Mouse (Mus musculus) layer of hippocampus, adult 18-20 months (tissue): ENCODE data around the gene Ppm1d. TPM values are rescaled to one million over a fixed set of nuclear protein-coding genes. Genes with fewer than 3 reads are reported as not detected.

ENCODE experiments used
- DNase-seq, 2 experiments: peaks; one replicate each; pipeline ENCODE4 v3.0.0; 2022; ENCODE audit warnings: low spot score in 2 of 2
- total RNA-seq, 2 experiments: library from RNA; stranded (reverse); gene quantifications; 2 replicates each; pipeline ENCODE4 v1.2.3; 2021

Ppm1d gene
- total RNA-seq, 2 experiments from 2014 or later, result 16.2 to 17.0 TPM

DNA sequence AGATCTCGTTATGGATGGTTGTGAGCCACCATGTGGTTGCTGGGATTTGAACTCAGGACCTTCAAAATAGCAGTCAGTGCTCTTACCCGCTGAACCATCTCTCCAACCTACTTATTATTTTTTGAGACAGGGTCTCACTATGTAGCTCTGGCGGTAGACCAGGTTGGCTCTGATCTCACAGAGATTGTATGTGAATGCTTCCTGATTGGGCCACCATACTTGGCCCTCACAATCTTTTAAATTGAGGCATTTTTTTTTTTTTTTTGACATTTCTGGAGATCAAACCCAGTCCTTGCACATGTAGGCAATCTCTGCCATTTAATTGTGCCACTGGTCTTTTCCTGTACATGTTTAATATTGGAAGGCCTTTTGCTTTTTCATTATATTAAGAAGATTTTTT lies 17.7 kb downstream of the Ppm1d start:
- no peak for DNase-seq

DNA sequence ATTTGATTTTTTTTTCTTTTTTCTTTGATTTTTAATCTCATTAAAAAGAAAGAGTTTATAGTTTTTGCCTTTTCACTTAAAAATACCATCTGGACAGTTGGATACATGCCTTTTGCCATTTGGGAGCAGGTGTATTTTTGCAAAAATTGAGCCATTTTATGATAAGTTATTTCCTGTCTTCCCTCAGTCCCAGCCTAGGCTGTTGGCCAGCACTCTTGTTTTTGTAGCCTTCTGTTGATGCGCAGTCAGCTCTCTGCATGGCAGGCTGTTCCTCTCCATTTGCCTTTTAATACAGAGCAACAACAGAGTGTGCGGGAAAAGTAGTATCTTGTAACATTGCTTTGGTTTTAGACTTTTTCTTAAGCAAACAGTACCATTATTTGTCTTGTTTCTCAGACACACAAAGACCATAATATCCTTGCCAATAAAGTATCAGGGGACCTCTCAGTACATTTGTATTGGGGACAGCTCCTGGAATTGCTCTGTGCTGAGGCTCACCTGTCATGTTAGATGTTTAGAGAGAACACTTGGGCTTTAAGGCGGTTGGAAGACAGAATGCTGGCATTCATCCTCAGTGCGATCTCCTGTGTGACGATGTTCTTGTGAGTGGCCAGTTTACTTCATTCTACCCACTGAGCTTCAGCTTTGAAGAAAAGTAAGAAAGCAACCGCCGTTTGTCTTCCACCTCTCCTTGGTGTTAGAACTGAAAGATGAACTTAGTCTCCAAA lies 18.3 kb downstream of the Ppm1d start:
- peak; percentile 79 to 88 for DNase-seq

DNA sequence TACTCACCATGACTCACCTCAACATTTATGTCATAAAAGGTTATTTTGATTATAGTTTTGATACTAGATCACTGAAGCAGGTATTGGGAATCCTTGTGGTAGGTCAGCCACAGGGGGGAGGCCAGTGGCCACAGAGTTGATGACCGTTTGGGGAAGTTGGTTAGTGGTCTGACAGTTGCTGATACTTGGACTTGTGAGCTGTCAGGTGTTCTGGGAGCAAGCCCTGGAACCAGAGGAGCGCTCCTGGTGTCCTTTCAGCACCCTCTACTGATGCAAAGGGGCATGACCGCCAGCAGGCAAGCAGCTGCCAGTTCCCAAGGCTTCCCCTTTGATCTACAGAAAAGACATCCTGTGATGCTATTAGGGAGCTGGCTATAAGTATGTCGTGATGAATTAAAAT lies 23.7 kb downstream of the Ppm1d start:
- DNase-seq, result peak in 1 of 2 experiments; percentile 21

DNA sequence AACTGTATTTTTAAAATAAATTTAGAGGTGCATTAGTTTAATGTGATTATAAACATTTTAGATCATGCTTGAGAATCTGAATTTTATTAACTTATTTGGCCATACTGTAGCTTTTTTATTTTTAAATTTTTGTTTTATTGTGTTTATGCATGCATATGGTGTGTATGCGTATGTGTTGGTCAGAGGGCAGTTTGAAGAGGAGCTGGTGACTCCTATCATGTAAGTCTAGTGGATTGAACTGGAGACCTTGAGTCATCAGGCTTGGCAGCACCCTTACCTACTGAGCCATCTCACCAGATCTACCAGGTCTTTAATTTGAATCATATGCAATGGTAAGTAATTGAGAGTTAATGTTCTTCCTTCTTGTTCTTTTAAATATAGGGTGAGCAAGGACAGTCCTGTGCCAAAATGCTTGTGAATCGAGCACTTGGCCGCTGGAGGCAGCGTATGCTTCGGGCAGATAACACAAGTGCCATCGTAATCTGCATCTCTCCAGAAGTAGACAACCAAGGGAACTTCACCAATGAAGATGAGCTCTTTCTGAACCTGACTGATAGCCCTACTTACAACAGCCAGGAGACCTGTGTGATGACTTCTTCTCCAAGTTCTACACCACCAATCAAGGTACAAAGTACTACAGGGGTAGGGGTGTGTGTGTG lies 28.3 kb downstream of the Ppm1d start:
- DNase-seq, result no peak

DNA sequence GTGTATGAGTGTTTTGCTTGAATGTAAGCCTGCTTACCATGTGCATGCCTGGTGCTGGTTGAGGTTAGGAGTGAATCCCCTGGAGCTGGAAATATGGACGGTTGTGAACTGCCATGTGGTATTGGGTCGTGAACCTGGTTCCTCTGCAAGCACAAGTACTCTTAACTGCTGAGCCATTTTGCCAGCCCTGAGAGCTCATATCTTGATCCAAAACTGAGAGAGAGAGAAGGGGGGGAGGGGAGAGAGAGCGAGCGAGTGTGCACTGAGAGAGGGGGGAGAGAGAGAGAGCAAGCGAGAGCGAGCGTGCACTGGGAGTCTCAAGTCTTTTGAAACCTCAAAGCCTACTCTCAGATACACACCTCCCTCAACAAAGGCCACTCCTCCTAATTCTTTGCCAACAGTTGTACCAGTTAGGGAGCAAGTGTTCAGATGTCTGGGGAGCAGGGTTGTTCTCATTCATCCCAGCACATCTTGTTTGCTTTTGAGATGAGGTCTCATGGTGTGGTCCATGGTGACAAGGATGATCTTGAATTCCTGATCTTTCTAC lies 29.1 kb downstream of the Ppm1d start:
- DNase-seq, result no peak

DNA sequence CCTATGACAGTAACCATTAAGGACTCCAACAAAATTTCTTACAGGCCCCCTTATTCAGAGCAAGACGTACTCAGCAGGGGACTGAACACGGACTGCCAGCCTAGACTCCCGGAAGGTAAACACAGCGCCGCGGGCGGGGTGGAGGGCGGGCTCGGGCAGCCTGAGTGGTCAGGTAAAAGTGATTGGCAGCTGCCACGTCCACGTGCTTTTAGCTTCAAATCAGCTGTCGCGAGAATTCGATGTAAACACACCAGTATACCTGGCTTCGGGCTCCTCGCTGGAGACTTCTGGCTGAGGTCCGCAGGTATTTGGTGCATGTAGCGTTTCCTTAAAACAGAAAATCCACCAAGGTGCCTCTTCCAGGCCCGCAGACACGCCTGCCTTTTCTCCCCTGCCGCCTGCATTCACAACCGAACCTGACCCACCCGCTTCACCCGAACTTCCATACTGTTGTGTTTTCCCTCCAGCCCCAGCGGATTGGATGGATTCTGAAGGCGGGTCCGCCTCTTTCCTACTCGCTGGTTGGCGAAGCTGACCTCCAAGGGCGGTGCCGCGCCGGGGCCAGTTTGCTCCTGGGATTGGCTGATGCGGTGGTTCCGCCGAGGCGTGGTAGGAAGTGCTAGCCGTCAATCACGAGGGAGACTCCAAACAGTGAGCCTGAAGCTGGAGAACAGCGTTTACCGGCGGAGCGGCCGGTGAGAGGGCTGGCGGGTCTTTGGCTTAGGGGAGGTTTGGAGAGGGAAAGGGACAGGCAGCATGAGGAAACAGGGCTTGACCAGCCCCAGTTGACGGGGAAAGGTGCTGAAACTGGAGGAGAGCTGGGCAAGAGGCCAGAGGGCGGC lies 41.7 kb downstream of the Ppm1d start, which contains the start of gene Bcas3:
Gene Bcas3, plus strand, starts transcription at position 629 of the 842 bp plus-strand sequence.
- peak; percentile 99 for DNase-seq

DNA sequence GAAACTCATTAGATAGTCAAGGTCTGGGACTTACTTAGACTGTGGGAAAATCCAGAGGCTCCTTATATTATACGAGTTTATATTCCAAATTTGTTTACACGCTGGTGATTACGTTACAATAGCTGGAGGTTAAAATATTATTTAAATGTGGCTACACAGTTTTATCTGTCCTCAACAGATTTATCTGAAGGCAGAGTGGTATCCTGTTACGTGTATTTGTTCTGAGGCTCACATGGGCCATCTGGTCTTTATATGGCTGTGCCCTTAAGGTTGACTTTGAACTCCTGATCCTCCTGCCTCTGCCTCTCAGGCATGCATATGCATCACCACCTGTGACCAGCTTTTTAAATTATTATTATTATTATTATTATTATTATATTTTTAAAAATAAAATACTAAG lies 42.8 kb downstream of the Ppm1d start:
- no peak for DNase-seq

DNA sequence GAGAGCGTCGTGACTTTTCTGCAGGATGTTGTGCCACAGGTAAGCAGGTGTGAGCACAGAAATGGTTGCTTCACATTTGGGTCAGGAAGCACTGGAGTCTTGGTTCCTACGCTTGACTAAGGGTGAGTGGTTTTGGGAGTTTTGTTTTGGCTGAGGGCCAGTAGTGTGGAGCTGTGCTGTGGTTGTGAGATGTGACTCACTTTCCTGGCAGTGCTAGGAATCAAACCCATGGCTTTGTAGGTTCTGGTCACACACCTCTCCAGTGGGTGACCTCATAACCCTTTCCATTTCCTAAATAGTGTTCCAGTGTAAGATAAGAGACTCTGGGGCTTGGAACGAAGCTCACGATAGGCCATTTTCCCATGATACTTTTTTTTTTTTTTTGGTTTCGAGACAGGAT lies 48.6 kb downstream of the Ppm1d start:
- DNase-seq, result no peak

DNA sequence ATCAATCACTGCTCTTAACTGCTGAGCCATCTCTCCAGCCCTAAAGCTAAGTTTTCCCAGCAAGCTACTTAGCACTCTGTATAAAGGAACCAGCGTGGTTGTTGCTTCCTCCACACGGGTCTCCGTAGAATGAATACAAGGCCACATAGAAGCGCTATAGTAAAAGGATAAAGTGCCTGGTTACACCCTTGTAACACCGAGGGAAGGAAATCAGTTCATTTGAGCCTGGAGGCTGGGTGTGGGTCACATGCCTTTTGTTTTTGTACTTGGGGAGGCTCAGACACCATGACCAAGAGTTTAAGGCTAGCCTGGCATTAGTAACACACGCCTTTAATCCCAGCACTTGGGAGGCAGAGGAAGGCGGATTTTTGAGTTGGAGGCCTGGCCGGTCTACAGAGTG lies 50.6 kb downstream of the Ppm1d start:
- DNase-seq, result no peak

DNA sequence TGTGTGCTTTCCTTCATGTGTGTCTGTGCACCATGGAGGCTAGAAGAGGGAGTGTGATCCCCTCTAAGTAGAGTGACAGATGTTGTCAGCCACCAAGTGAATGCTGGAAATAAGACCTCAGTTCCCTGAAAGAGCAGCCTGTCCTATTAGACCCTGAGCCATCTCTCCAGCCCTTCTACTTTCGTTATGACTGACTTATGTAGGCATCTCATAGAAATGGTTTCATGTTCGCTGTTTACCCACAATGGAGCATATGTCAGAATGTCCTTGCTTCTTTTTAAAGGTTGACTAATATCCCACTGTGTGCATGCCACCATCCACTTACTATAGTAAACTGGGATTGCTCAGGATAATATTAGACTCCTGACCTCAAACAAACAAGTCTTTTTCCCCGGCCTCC lies 55.1 kb downstream of the Ppm1d start:
- no peak for DNase-seq

DNA sequence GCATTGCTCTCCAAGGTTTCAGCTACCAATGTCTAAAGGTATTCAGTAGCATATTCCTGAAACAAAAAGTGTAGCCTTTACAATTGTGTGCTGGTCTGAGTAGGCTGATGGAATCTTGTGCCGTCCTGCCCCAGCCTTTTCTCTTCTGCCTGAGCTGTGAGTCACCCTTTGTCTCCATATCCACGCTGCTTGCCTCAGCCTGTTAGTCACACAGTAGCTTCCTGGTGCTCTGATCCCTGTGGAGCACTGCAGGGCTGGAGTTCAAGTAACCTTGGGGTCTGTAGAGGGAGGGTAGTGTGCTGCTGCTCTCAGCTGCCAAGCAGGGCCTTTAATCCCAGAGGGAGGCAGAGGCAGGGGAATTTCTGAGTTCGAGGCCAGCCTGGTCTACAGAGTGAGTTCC lies 56.8 kb downstream of the Ppm1d start:
- no peak for DNase-seq

DNA sequence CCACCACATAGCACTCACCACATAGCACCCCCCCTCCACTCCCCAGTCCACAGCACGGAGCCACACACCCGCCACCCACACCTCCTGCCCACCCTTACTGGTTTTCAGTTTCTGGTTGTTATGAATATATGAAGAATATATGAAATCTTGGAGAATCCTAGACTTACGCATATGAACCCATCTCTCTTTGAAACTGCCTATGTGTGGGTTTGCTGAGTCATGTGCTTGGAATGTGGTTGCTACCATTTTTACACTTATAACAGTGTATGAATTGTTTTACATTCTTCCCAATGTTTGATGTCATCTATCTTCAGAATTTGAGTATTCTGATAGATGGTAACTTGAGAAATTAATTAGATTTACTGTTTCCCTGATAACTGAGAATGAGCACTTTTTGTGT lies 68.0 kb downstream of the Ppm1d start:
- DNase-seq, result no peak

DNA sequence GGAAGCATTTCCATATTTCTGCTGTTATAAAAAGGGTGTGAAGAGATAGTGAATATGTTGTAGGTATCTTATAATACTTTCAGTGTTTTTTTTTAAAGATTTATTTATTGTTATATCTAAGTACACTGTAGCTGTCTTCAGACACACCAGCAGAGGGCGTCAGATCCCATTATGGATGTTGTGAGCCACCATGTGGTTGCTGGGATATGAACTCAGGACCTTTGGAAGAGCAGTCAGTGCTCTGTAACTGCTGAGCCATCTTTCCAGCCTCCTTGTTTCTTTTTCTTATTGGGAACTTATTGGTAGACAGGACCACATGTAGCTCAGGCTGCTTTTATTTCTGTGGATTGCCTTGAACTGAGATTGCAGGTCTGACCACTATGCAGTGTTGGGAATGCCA lies 69.0 kb downstream of the Ppm1d start:
- no peak for DNase-seq

DNA sequence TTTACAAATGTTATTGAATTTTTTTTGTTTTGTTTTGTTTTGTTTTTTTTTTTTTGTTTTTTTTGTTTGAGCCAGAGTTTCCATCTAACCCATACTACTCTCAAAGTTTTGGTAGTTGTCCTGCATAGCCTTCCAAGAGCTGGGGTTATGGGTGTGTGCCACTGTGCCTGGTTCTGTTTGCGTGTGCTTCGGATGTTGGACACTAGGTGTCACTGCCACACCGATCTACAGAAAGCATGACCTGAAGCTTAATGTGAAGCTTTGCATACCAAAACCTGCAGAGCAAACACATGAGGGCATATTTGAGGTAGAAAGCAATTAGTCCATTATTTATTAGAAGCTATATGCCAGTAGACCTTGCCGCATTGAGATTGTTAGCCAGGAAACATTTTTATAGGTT lies 71.0 kb downstream of the Ppm1d start:
- peak in 1 of 2 experiments; percentile 82 for DNase-seq

DNA sequence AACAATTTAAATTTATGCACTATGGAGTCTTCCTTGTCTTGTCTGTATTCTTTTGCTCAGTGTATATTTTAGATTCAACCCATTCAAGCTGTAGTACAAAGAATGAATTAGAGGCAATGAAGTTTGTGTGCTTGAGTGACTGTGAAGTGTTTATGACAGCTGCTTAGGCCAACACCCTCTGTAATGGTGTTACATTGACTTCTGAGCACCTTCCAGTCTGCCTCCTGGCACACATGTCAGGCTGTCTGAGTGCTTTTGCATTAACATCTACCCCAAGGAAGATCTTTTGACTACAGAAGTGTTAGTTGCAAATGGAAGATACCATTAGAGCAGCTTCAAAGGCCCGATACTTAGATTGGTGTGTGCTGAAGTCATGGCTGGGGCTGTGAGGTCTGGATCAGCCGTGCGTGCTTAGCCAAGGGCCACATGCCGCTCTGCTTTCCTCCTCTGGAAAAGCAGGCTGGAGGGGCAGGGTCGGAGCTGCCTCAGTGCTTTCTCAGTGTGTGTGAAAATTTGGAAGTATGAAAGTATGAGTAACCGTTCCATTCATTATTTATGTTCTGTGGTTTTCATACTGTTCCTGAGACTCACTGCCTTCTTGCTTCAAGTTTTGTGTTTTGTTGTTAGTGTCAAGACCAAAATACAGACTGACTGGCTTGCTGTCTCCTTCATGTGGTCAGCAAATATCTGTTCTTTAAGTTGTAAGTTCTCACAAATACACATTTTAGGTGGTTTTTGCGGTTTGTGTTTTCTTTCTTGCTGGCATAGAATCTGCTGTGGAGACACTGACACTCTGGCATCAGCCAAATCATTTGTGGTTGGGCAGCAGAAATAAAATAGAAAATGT lies 73.2 kb downstream of the Ppm1d start:
- no peak for DNase-seq

DNA sequence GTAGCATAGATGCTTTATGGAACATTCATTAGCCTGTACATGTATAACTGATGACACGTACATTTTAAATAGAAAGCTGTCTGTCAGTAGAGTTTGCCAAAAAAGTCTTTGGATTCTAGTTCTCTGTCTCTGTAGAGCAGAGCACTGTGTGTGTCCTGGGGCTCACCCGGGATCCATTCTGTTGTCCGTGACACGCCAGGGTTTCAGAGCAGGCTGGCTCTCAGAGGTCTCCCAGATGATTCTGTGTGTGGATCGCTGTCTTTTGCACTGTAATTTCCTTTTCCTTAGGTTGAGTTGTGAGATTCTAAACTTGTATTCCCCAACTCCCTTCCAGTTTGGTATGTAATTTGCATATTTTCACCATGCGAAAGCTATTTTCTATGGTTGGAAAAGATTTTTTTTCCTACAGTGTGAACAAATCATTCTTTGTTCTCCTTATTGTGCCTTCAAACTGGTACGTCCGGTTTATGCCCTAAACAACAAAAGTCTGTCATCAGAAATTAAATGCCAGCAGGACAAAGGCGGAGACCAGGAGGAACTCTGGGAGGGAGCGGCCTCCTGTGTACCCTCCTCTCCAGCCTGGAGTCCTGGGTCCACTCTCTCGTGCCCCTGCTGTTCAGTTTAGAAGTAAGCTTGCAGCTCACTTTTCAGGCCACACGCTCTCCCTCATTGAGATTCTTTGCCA lies 81.3 kb downstream of the Ppm1d start:
- DNase-seq, result peak in 1 of 2 experiments; percentile 27

DNA sequence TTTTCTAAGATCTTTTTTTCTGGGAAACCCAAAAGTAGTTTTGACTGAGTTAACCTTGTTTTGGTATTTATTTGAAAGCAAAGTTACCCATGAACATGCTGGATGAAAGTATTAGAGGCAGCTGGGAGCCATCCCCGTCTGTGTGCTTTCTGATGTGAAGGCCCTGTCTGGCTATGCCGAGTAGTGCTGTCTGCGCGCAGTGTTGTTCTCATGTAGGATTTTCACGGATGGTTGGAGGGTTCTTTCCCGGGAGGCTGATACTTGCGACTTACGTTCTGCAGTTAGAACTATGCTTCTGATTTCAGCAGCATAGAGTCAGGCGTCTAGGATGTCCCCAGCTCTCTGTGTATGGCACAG lies 81.8 kb downstream of the Ppm1d start:
- DNase-seq, result peak in 1 of 2 experiments; percentile 17

DNA sequence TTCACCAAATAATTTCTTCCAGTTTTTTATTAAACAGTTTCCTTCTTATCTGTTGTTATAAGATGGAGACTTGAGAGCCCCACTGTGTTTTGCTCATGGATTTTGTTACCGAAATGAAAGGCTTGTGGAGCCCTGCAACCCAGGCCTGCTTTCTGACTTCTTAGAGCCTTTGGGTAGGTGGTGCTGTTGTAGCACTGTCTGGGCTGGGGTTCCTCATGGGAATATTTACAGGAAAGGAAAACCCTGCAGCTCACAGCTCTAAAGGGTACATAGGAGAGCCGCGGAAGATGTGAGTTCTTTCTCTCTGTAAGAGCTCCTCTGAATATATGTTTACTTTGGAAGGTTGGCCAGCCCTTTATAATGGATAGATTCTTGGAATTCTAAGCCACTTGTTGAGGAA lies 82.9 kb downstream of the Ppm1d start:
- DNase-seq, result no peak

DNA sequence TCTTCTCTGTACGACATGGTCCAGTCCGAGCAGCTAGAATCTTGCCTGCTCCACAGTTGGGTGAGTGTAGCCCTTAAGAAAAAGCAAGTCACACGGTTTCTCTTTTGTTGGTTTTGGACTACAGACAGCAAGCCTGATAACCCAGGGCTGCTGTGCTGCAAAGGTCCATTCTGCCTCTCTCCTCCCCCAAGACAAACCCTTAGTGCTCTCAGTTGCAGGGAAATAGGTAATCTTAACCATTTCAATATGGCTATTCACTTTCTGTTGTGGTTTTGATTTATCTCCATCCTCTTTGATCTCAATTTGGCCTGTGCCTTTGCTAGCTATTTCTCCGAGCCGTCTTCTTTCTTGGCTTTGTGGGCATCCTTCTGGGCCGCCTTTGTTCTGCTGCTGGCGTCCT lies 84.3 kb downstream of the Ppm1d start:
- DNase-seq, result no peak
